Mouse (Mus musculus): ENCODE results near the gene Aldh1b1. TPM values are rescaled to one million over a fixed set of nuclear protein-coding genes. Genes with fewer than 3 reads are reported as not detected.

Aldh1b1 gene
- polyA plus RNA-seq, 1 experiment from 2014 or later = 638 TPM

Other genes starting within 250 kb of the Aldh1b1 start
- gene Igfbpl1, start 27.9 kb downstream of the Aldh1b1 start, polyA plus RNA-seq (2015; fragmentation: Nextera tagmentation; extraction: Ambion mirVana) = 0.24 and 0.34 TPM in 2 replicates
- 9.7 and 13.3 TPM in 2 replicates for gene Stra6l, start 49.6 kb downstream of the Aldh1b1 start, polyA plus RNA-seq (2015; fragmentation: Nextera tagmentation; extraction: Ambion mirVana)
- 0.15 and 0.16 TPM in 2 replicates for gene Ccdc180, start 91.3 kb downstream of the Aldh1b1 start, polyA plus RNA-seq (2015; fragmentation: Nextera tagmentation; extraction: Ambion mirVana)
- 31.5 and 36.6 TPM in 2 replicates for gene Tdrd7, start 166.3 kb downstream of the Aldh1b1 start, polyA plus RNA-seq (2015; fragmentation: Nextera tagmentation; extraction: Ambion mirVana)
- 3.2 and 4.0 TPM in 2 replicates for gene Tmod1, start 239.9 kb downstream of the Aldh1b1 start, polyA plus RNA-seq (2015; fragmentation: Nextera tagmentation; extraction: Ambion mirVana)